Mouse (Mus musculus) cortical plate, adult 2 months (tissue): ENCODE measurements around the gene Fras1.

Experiments used
- CTCF ChIP-seq: fragments of 200-500 bp; IDR thresholded peaks from 2 replicates; pipeline ENCODE4 v1.5.1; 2011; ENCODE audit warnings: mild to moderate bottlenecking, control low read depth, low read length; ENCODE audit not compliant: insufficient read depth; ENCODE audit errors: extremely low read depth
- POLR2A ChIP-seq: fragments of 200-500 bp; IDR thresholded peaks from 2 replicates; pipeline ENCODE4 v1.6.1; 2011; ENCODE audit warnings: mild to moderate bottlenecking, low read length, control low read depth; ENCODE audit not compliant: insufficient read depth; ENCODE audit errors: extremely low read depth

- TF ChIP-seq CTCF (no peak), POLR2A (no peak)
Observed at GRCm38 (mm10) chr5:96421550-96421949, 47.8 kb downstream of the Fras1 start.
